Mouse (Mus musculus): ENCODE measurements at regions not wholly inside any gene's neighbourhood (a gene's known extent, or its start where the extent isn't known, plus 50 kb on each side); places are given as distances from the start of the nearest gene placed in this dataset.

DNA sequence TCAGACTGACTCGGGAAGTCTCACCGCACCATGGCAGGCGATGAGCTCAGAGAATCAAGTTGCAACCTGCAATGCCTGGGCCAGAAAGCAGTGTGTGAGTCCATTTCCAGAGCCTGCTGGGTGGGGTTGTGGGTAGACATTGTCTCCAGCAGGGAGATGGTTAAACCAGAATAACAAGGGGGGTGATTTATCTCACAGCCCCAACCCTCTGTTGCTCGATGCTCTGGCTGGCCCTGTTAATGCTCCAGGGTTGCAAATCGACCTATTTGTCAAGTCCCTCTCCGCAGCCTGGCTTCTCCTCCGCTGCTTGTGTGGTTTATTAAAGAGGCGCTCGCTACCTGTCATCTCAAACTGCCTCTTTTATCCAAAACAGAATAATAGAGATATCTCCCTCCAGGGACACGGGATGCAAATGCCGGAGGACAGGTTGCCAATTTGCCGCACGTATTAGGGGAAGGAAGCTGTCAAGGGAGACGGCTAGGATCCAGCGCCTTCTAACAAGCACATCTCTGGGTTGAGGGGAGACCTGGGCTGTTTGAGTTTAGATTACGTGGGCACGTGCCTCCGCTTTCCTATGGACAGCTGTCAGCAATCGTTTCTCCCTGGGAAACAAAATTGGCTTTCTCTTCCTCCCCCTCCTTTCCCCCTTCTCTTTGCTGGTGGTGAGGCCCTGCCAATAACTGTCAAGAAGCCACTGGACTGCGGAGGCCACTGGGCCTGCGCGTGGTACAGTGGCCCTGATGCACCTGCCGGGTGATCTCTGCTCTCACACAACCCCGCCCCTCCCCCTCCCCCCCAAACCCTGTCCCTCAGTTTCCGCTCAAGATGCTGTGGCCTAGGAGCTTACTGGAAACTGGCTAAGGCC is 57.4 kb upstream of the Pitx1 start:
- no peak for DNase-seq (ENCODE audit: low spot score in 2 of 2)

DNA sequence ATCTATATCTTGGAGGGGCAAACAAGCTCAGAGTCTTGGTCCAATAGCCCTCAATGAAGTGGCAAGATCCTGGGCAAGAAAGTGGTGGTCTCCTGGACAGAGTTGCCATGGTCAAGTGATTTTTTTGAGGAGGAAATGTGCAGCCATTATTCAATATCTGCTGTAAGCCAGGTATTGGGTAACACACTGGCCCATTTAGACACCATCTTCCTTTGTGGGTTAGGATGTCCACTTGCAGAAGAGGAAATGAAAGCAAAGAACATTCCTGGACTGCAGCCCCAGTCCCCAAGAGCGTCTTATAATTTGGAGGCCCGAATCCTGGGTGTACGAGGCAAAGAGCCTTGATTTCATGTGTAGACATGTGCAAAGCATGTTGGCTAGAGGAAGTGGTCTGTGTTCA is 56.3 kb upstream of the Pitx1 start:
- DNase-seq (ENCODE audit: low spot score in 2 of 2), result no peak

DNA sequence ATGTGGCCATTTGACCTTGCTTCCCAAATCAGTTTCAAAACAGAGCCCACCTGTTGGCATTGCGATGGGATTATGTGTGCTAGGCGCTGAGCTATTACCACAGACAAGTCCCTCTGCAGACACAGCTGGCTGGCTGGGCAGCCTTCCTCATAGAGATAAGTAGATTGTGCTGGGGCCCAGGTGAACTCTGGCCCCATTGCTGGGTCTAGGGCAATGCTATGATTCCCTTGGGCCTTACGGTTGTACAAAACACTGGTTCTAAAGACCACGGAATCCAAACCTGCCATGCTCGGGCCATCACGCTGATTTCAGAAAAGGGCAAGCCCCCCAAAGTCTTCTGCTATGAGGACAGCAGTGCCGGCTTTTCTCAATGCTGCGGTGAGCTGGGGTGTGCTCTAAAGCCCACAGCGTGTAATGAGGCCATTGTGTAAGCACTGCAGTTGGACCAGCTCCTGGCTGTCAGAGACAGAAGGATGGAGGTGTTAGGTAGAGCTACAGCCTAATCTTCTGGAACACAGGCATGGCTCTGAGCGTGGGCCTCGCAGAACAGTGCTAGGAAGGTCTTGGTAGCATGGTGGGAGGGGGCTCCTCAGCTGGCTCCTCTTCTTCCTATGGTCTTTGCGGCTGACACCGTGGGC is 51.2 kb upstream of the Pitx1 start:
- no peak for DNase-seq (ENCODE audit: low spot score in 2 of 2)

All from gastrocnemius, adult 8-10 months (tissue).